Mouse (Mus musculus) lung, embryonic 14.5 days (tissue): ENCODE measurements at regions not wholly inside any gene's neighbourhood (a gene's known extent, or its start where the extent isn't known, plus 50 kb on each side); places are given as distances from the start of the nearest gene placed in this dataset.

ENCODE experiments used
- ATAC-seq: fragments of 200-750 bp; cut with Nextera tagmentation; 2 replicates; pipeline ENCODE4 v1.8.0; 2017; ENCODE audit warnings: mild to moderate bottlenecking, moderate TSS enrichment, moderate library complexity; ENCODE audit not compliant: insufficient read depth
- DNase-seq: peaks from one replicate; pipeline ENCODE4 v3.0.0-alpha.2; 2015
- H3K27ac ChIP-seq: fragments of 300-500 bp; sonication (generic); 2 replicates; pipeline ENCODE4 v1.5.1; 2014; ENCODE audit warnings: low read depth, mild to moderate bottlenecking, moderate library complexity
- H3K27me3 ChIP-seq: fragments of 300-500 bp; sonication (generic); 2 replicates; pipeline ENCODE4 v1.6.1; 2014; ENCODE audit warnings: low read length, control low read depth; ENCODE audit not compliant: insufficient read depth
- H3K36me3 ChIP-seq: fragments of 300-500 bp; sonication (generic); 2 replicates; pipeline ENCODE4 v1.6.1; 2014; ENCODE audit warnings: control low read depth; ENCODE audit not compliant: insufficient read depth
- H3K4me1 ChIP-seq: fragments of 300-500 bp; sonication (generic); 2 replicates; pipeline ENCODE4 v1.6.1; 2014; ENCODE audit warnings: antibody characterized with exemption, control low read depth; ENCODE audit not compliant: insufficient read depth
- H3K4me2 ChIP-seq: fragments of 300-500 bp; sonication (generic); 2 replicates; pipeline ENCODE4 v1.6.1; 2014; ENCODE audit warnings: mild to moderate bottlenecking
- H3K4me3 ChIP-seq: fragments of 300-500 bp; sonication (generic); 2 replicates; pipeline ENCODE4 v1.5.1; 2014; ENCODE audit warnings: low read depth, low read length
- H3K9ac ChIP-seq: fragments of 300-500 bp; sonication (generic); 2 replicates; pipeline ENCODE4 v1.6.1; 2014
- H3K9me3 ChIP-seq: fragments of 300-500 bp; sonication (generic); 2 replicates; pipeline ENCODE4 v1.6.1; 2016; ENCODE audit warnings: low read depth, low read length, control low read depth
- CTCF ChIP-seq: IDR thresholded peaks from 2 replicates; pipeline ENCODE4 v1.5.1; 2016; ENCODE audit warnings: antibody characterized with exemption, low read depth
- WGBS: fragments of 180-500 bp; shearing (Covaris S2); extraction: QIAGEN DNeasy Blood & Tissue Kit; methylation state at CpG from one replicate; pipeline ENCODE4 v1.1.7; 2014; 5-methylcytosine and 5-hydroxymethylcytosine counted together

GRCm38 (mm10) chr16:77238358-77239175, 225.1 kb downstream of the Usp25 start:
- peak; percentile 82 for ATAC-seq
- no peak for TF ChIP-seq CTCF
- H3K9ac ChIP-seq, result no peak overlapping the region
- H3K36me3 ChIP-seq, result no peaks in the 10 kb centered on the region
- WGBS, result 52% methylated on average over 13 of the region's 13 CpGs
- H3K4me2 ChIP-seq, result no peak overlapping the region
- peaks cover 6% of the 10 kb centered on the region; the same call in 1 of the 2 replicates for H3K4me1 ChIP-seq
- peak; percentile 84 for DNase-seq
- H3K4me3 ChIP-seq, result no peak overlapping the region
- H3K27me3 ChIP-seq, result no peaks in the 10 kb centered on the region
- no peak overlapping the region for H3K27ac ChIP-seq
- H3K9me3 ChIP-seq, result no peaks in the 10 kb centered on the region

- no peak overlapping the region for H3K4me2 ChIP-seq
- no peak for TF ChIP-seq CTCF
- ATAC-seq, result no peak
- H3K27me3 ChIP-seq, result no peaks in the 10 kb centered on the region
- peaks cover 6% of the 10 kb centered on the region; the same call in 1 of the 2 replicates for H3K4me1 ChIP-seq
- H3K4me3 ChIP-seq, result no peak overlapping the region
- H3K9me3 ChIP-seq, result no peaks in the 10 kb centered on the region
- no peak overlapping the region for H3K9ac ChIP-seq
- H3K36me3 ChIP-seq, result no peaks in the 10 kb centered on the region
- no peak overlapping the region for H3K27ac ChIP-seq
- 65% methylated on average over 7 of the region's 7 CpGs for WGBS
- no peak for DNase-seq
These were observed 224.3 kb downstream of the Usp25 start for GRCm38 (mm10) chr16:77237631-77238357.

DNA sequence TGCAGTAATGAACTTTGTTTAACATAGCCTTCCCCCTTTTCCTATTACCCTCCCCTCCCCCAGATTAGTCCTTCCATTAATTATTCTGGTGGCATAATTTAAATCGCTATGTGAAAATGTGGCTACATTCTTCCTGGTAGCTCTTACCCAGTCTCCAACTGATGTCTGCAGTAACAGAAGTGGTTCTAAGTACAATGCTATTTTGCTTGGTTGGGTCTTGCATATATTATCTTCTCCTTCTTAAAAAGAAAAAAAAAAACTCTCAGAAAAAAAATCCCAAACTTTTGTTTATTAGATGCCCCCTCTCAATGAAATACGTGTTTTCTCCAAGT, 223.7 kb downstream of the Usp25 start:
- H3K27me3 ChIP-seq, result no peaks in the 10 kb centered on the region
- no peaks in the 10 kb centered on the region for H3K36me3 ChIP-seq
- ATAC-seq (no peak; the same call in 1 of the 2 replicates), DNase-seq (no peak)
- no peak for TF ChIP-seq CTCF
- H3K4me3 ChIP-seq, result peak overlapping the region; percentile 10; the same call in 1 of the 2 replicates
- 67% methylated on average over 2 of the region's 2 CpGs for WGBS
- H3K9ac ChIP-seq, result no peak overlapping the region
- 0 out of 2 replicates have a peak overlapping the region, but pooled peaks have one; percentile 13 for H3K27ac ChIP-seq
- H3K4me1 ChIP-seq, result peaks cover 6% of the 10 kb centered on the region; the same call in 1 of the 2 replicates
- peak overlapping the region; percentile 55 for H3K4me2 ChIP-seq
- H3K9me3 ChIP-seq, result no peaks in the 10 kb centered on the region

- no peaks in the 10 kb centered on the region for H3K9me3 ChIP-seq
- no peak overlapping the region for H3K9ac ChIP-seq
- H3K36me3 ChIP-seq, result no peaks in the 10 kb centered on the region
- WGBS, result 24% methylated on average over 13 of the region's 13 CpGs
- 0 out of 2 replicates have a peak overlapping the region, but pooled peaks have one; percentile 13 for H3K27ac ChIP-seq
- H3K4me1 ChIP-seq, result peaks cover 6% of the 10 kb centered on the region; the same call in 1 of the 2 replicates
- peak overlapping the region; percentile 10; the same call in 1 of the 2 replicates for H3K4me3 ChIP-seq
- H3K27me3 ChIP-seq, result no peaks in the 10 kb centered on the region
- peak; percentile 80 for DNase-seq
- peak; percentile 82 for ATAC-seq
- no peak for TF ChIP-seq CTCF
- H3K4me2 ChIP-seq, result peak overlapping the region; percentile 55
These were observed 223.2 kb downstream of the Usp25 start for GRCm38 (mm10) chr16:77236509-77237271.

GRCm38 (mm10) chr16:77236021-77236420, 222.5 kb downstream of the Usp25 start:
- no peak overlapping the region for H3K4me2 ChIP-seq
- H3K36me3 ChIP-seq, result no peaks in the 10 kb centered on the region
- no peak overlapping the region for H3K9ac ChIP-seq
- H3K27me3 ChIP-seq, result no peaks in the 10 kb centered on the region
- ATAC-seq (peak; percentile 24), DNase-seq (no peak)
- no peaks in the 10 kb centered on the region for H3K9me3 ChIP-seq
- no peak overlapping the region for H3K4me3 ChIP-seq
- peaks cover 6% of the 10 kb centered on the region; the same call in 1 of the 2 replicates for H3K4me1 ChIP-seq
- H3K27ac ChIP-seq, result no peak overlapping the region
- no peak for TF ChIP-seq CTCF
- WGBS, result 88% methylated on average over 4 of the region's 4 CpGs

DNA sequence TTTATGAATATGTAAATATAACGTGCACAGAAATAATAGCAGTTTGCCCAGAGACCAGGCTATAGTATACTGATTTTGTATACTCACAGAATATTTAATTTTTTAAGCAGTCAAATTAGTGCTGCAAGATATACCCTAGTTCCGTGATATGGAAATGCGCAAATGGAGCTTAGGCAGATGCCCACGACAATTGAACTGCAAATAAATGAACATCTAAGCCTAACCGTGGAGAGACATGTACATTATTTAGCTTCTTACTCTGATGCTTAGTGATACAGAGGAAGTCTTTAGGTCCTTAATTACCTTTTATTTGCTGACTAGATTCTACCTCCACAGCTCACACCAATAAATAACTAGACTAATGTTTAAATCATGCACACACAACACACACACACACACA, 221.9 kb downstream of the Usp25 start:
- 77% methylated on average over 5 of the region's 5 CpGs for WGBS
- H3K36me3 ChIP-seq, result no peaks in the 10 kb centered on the region
- no peak overlapping the region for H3K4me3 ChIP-seq
- H3K9ac ChIP-seq, result no peak overlapping the region
- DNase-seq (no peak), ATAC-seq (no peak)
- TF ChIP-seq CTCF, result no peak
- H3K27ac ChIP-seq, result no peak overlapping the region
- H3K27me3 ChIP-seq, result no peaks in the 10 kb centered on the region
- H3K4me1 ChIP-seq, result peaks cover 6% of the 10 kb centered on the region; the same call in 1 of the 2 replicates
- no peak overlapping the region for H3K4me2 ChIP-seq
- H3K9me3 ChIP-seq, result no peaks in the 10 kb centered on the region
